Mouse (Mus musculus) limb, embryonic 12.5 days (tissue): ENCODE data around the gene Usp15. TPM values are rescaled to one million over a fixed set of nuclear protein-coding genes. Genes with fewer than 3 reads are reported as not detected.

Experiments used
- ATAC-seq: fragments of 200-750 bp; cut with Nextera tagmentation; 2 replicates; pipeline ENCODE4 v1.8.0; 2017; ENCODE audit warnings: low read depth, moderate TSS enrichment; ENCODE audit not compliant: insufficient number of reproducible peaks, insufficient read depth, low FRiP score, low TSS enrichment
- H3K27ac ChIP-seq: fragments of 300-500 bp; sonication (generic); 2 replicates; pipeline ENCODE4 v1.5.1; 2016; ENCODE audit warnings: mild to moderate bottlenecking, moderate library complexity
- H3K27me3 ChIP-seq: fragments of 300-500 bp; sonication (generic); 2 replicates; pipeline ENCODE4 v1.6.1; 2016; ENCODE audit warnings: mild to moderate bottlenecking, moderate library complexity
- H3K36me3 ChIP-seq: fragments of 300-500 bp; sonication (generic); 2 replicates; pipeline ENCODE4 v1.6.1; 2016; ENCODE audit warnings: mild to moderate bottlenecking, moderate library complexity
- H3K4me1 ChIP-seq: fragments of 300-500 bp; sonication (generic); replicated peaks from 2 replicates; pipeline ENCODE4 v1.6.1; 2016
- H3K4me2 ChIP-seq: fragments of 300-500 bp; sonication (generic); 2 replicates; pipeline ENCODE4 v1.6.1; 2016; ENCODE audit warnings: mild to moderate bottlenecking, moderate library complexity
- H3K4me3 ChIP-seq: fragments of 300-500 bp; sonication (generic); replicated peaks from 2 replicates; pipeline ENCODE4 v1.5.1; 2016; ENCODE audit warnings: mild to moderate bottlenecking
- H3K9ac ChIP-seq: fragments of 300-500 bp; sonication (generic); replicated peaks from 2 replicates; pipeline ENCODE4 v1.6.1; 2016; ENCODE audit warnings: mild to moderate bottlenecking, moderate library complexity
- H3K9me3 ChIP-seq: fragments of 300-500 bp; sonication (generic); 2 replicates; pipeline ENCODE4 v1.6.1; 2016; ENCODE audit warnings: mild to moderate bottlenecking, moderate library complexity
- whole genome bisulfite sequencing: fragments of 180-500 bp; shearing (Covaris S2); methylation state at CpG from one replicate; pipeline ENCODE4 v1.1.7; 2016; 5-methylcytosine and 5-hydroxymethylcytosine counted together
- polyA plus RNA-seq: library from polyadenylated mRNA; unstranded; fragments of >200 nt; fragmentation: Nextera tagmentation; extraction: Ambion mirVana; gene quantifications from 2 replicates; pipeline ENCODE4 v1.2.1, GENCODE M21; 2016

The Usp15 gene
- polyA plus RNA-seq, 1 experiment from 2014 or later: 68.0 TPM

- H3K27me3 ChIP-seq: no peaks in the 10 kb centered on the region
- no peak overlapping the region for H3K9ac ChIP-seq
- no peaks in the 10 kb centered on the region for H3K36me3 ChIP-seq
- 84% methylated on average over 19 of the region's 19 CpGs for WGBS
- ATAC-seq: no peak
- no peak overlapping the region for H3K4me3 ChIP-seq
- H3K27ac ChIP-seq: no peak overlapping the region
- no peak overlapping the region for H3K4me2 ChIP-seq
- H3K9me3 ChIP-seq: no peaks in the 10 kb centered on the region
- H3K4me1 ChIP-seq: peaks cover 12% of the 10 kb centered on the region; the same call in 1 of the 2 replicates
Observed at GRCm38 (mm10) chr10:123199615-123200319, 3.0 kb upstream of the Usp15 start.

- peaks cover 12% of the 10 kb centered on the region; the same call in 1 of the 2 replicates for H3K4me1 ChIP-seq
- no peaks in the 10 kb centered on the region for H3K36me3 ChIP-seq
- H3K4me2 ChIP-seq: no peak overlapping the region
- H3K27me3 ChIP-seq: no peaks in the 10 kb centered on the region
- no peaks in the 10 kb centered on the region for H3K9me3 ChIP-seq
- 85% methylated on average over 3 of the region's 3 CpGs for WGBS
- no peak overlapping the region for H3K4me3 ChIP-seq
- H3K27ac ChIP-seq: no peak overlapping the region
- ATAC-seq: no peak
- H3K9ac ChIP-seq: no peak overlapping the region
Observed at GRCm38 (mm10) chr10:123199119-123199518, 2.3 kb upstream of the Usp15 start.

- 72% methylated on average over 5 of the region's 5 CpGs for WGBS
- H3K27ac ChIP-seq: no peak overlapping the region
- H3K4me3 ChIP-seq: no peak overlapping the region
- no peaks in the 10 kb centered on the region for H3K36me3 ChIP-seq
- 0 out of 2 replicates have a peak overlapping the region, but pooled peaks have one; percentile 66 for H3K4me2 ChIP-seq
- no peaks in the 10 kb centered on the region for H3K9me3 ChIP-seq
- H3K27me3 ChIP-seq: no peaks in the 10 kb centered on the region
- ATAC-seq: no peak
- H3K4me1 ChIP-seq: peaks cover 12% of the 10 kb centered on the region; the same call in 1 of the 2 replicates
- H3K9ac ChIP-seq: no peak overlapping the region
Observed at GRCm38 (mm10) chr10:123198183-123198582, 1.4 kb upstream of the Usp15 start.

- no peaks in the 10 kb centered on the region for H3K36me3 ChIP-seq
- under 1% methylated on average over 59 of the region's 66 CpGs for WGBS
- ATAC-seq: peak; percentile 80
- H3K4me3 ChIP-seq: peak overlapping the region; percentile 97
- H3K4me1 ChIP-seq: peaks cover 12% of the 10 kb centered on the region; the same call in 1 of the 2 replicates
- peak overlapping the region; percentile 93 for H3K27ac ChIP-seq
- no peaks in the 10 kb centered on the region for H3K9me3 ChIP-seq
- peak overlapping the region; percentile 85 for H3K9ac ChIP-seq
- H3K4me2 ChIP-seq: peak overlapping the region; percentile 67
- H3K27me3 ChIP-seq: no peaks in the 10 kb centered on the region
Observed at GRCm38 (mm10) chr10:123195961-123196834, 597 bp downstream of the Usp15 start.

- Histone ChIP-seq H3K27ac (peak overlapping the region; percentile 35; the same call in 1 of the 2 replicates), H3K27me3 (no peaks in the 10 kb centered on the region), H3K4me3 (peak overlapping the region; percentile 97), H3K9ac (peak overlapping the region; percentile 85), H3K4me2 (peak overlapping the region; percentile 67), H3K36me3 (no peaks in the 10 kb centered on the region), H3K9me3 (no peaks in the 10 kb centered on the region), H3K4me1 (peaks cover 12% of the 10 kb centered on the region; the same call in 1 of the 2 replicates)
- WGBS: 14% methylated on average over 7 of the region's 7 CpGs
- ATAC-seq: no peak
Observed at GRCm38 (mm10) chr10:123195501-123195900, 1.3 kb downstream of the Usp15 start.

GRCm38 (mm10) chr10:123191038-123191437 lies 5.8 kb downstream of the Usp15 start:
- Histone ChIP-seq H3K4me1 (peaks cover 18% of the 10 kb centered on the region), H3K4me3 (no peak overlapping the region), H3K9ac (no peak overlapping the region), H3K9me3 (no peaks in the 10 kb centered on the region), H3K27me3 (no peaks in the 10 kb centered on the region), H3K4me2 (no peak overlapping the region), H3K27ac (no peak overlapping the region), H3K36me3 (no peaks in the 10 kb centered on the region)
- 76% methylated on average over 6 of the region's 6 CpGs for WGBS
- ATAC-seq: no peak

- H3K9ac ChIP-seq: no peak overlapping the region
- H3K4me2 ChIP-seq: no peak overlapping the region
- H3K27ac ChIP-seq: no peak overlapping the region
- 67% methylated on average over 6 of the region's 6 CpGs for WGBS
- H3K4me3 ChIP-seq: no peak overlapping the region
- no peaks in the 10 kb centered on the region for H3K36me3 ChIP-seq
- peaks cover 17% of the 10 kb centered on the region for H3K4me1 ChIP-seq
- no peaks in the 10 kb centered on the region for H3K9me3 ChIP-seq
- no peaks in the 10 kb centered on the region for H3K27me3 ChIP-seq
- no peak for ATAC-seq
Observed at GRCm38 (mm10) chr10:123187337-123187736, 9.5 kb downstream of the Usp15 start.

GRCm38 (mm10) chr10:123185907-123186306 lies 10.9 kb downstream of the Usp15 start:
- H3K9me3 ChIP-seq: no peaks in the 10 kb centered on the region
- no peak overlapping the region for H3K27ac ChIP-seq
- H3K4me2 ChIP-seq: no peak overlapping the region
- H3K36me3 ChIP-seq: peaks cover 2% of the 10 kb centered on the region; the same call in 1 of the 2 replicates
- peaks cover 17% of the 10 kb centered on the region for H3K4me1 ChIP-seq
- ATAC-seq: no peak
- 88% methylated on average over 6 of the region's 6 CpGs for WGBS
- H3K4me3 ChIP-seq: no peak overlapping the region
- no peaks in the 10 kb centered on the region for H3K27me3 ChIP-seq
- no peak overlapping the region for H3K9ac ChIP-seq

GRCm38 (mm10) chr10:123183743-123184142 lies 13.1 kb downstream of the Usp15 start:
- peak overlapping the region; percentile 4; the same call in 1 of the 2 replicates for H3K27ac ChIP-seq
- H3K27me3 ChIP-seq: no peaks in the 10 kb centered on the region
- no peak overlapping the region for H3K4me3 ChIP-seq
- H3K9me3 ChIP-seq: no peaks in the 10 kb centered on the region
- 48% methylated on average over 2 of the region's 2 CpGs for WGBS
- ATAC-seq: no peak
- no peak overlapping the region for H3K4me2 ChIP-seq
- H3K4me1 ChIP-seq: peaks cover 17% of the 10 kb centered on the region
- peaks cover 21% of the 10 kb centered on the region for H3K36me3 ChIP-seq
- H3K9ac ChIP-seq: no peak overlapping the region

GRCm38 (mm10) chr10:123183243-123183642 lies 13.6 kb downstream of the Usp15 start:
- ATAC-seq: no peak
- Histone ChIP-seq H3K4me3 (no peak overlapping the region), H3K9ac (no peak overlapping the region), H3K4me1 (peaks cover 17% of the 10 kb centered on the region), H3K27ac (no peak overlapping the region), H3K36me3 (peaks cover 26% of the 10 kb centered on the region), H3K27me3 (no peaks in the 10 kb centered on the region), H3K9me3 (no peaks in the 10 kb centered on the region), H3K4me2 (no peak overlapping the region)
- 58% methylated on average over 7 of the region's 7 CpGs for WGBS

- no peak overlapping the region for H3K27ac ChIP-seq
- peaks cover 32% of the 10 kb centered on the region for H3K36me3 ChIP-seq
- 93% methylated on average over 3 of the region's 3 CpGs for WGBS
- no peak for ATAC-seq
- peaks cover 12% of the 10 kb centered on the region for H3K4me1 ChIP-seq
- no peak overlapping the region for H3K4me3 ChIP-seq
- no peak overlapping the region for H3K9ac ChIP-seq
- no peaks in the 10 kb centered on the region for H3K27me3 ChIP-seq
- no peak overlapping the region for H3K4me2 ChIP-seq
- no peaks in the 10 kb centered on the region for H3K9me3 ChIP-seq
Observed at GRCm38 (mm10) chr10:123182391-123182790, 14.4 kb downstream of the Usp15 start.
